Mouse (Mus musculus): ENCODE results near the gene Hypm. TPM values are rescaled to one million over a fixed set of nuclear protein-coding genes. Genes with fewer than 3 reads are reported as not detected.

The Hypm gene
- polyA plus RNA-seq (2014; fragmentation: Illumina TruSeq; extraction: RNeasy Lipid Tissue Mini Kit (QIAGEN cat#74804); ENCODE audit: low read depth, low replicate concordance), result 6.1 TPM

DNA sequence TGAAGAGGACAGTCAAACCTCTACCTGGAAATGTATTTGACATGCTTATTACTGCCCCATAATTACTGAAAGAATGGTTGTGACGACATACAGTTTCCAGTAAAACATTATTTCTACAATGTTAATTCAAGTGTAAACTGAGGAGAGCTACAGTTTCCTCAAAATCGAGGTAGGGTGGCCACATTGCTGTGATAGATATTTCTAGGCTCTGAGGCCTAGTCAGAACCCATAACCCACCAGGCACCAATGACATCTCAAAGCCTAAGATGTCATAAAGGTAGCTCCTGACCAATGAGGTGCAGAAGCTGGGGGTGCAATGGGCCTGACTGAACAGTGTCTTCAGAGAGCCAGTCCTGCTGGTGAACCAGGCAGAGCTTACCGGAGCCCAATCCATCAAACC is at the start of gene Hypm:
Hypm (plus strand) TSS at position 301 of the 400 bp plus-strand sequence.

GRCm38 (mm10) chrX:9849403-9849802 is 2.7 kb downstream of the Hypm start, which contains the start of gene H2al3:
TSS of gene H2al3 (plus strand) at chrX:9849703.

DNA sequence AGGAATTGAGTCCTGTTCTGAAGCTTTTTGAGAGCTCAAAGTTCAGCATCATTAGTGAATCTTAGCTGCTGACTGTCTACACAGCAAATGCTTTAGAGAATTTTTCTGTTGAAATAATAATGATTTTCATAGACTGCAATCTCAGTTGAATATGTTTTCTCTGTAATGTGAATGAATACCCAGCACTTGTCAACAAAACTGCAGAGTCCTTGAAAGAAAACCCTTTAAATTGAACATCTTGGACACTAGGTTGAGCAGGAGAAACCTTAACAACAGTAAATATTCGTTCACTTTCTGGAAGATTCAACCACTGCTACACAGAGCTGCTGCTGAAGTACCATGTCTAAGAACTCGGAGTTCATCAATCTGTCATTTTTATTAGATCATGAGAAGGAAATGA is 38.6 kb downstream of the Hypm start, which contains the start of gene Sytl5:
Sytl5 (plus strand) TSS at position 301 of the 400 bp plus-strand sequence.

Other genes with a start within 250 kb of the Hypm start
- 102 TPM for gene Dynlt3, start 183.9 kb upstream of the Hypm start, polyA plus RNA-seq (2014; fragmentation: Illumina TruSeq; extraction: RNeasy Lipid Tissue Mini Kit (QIAGEN cat#74804); ENCODE audit: low read depth, low replicate concordance)
- 1.9 TPM for gene H2al3, start 2.8 kb downstream of the Hypm start, polyA plus RNA-seq (2014; fragmentation: Illumina TruSeq; extraction: RNeasy Lipid Tissue Mini Kit (QIAGEN cat#74804); ENCODE audit: low read depth, low replicate concordance)
- gene Sytl5, start 38.7 kb downstream of the Hypm start, polyA plus RNA-seq (2014; fragmentation: Illumina TruSeq; extraction: RNeasy Lipid Tissue Mini Kit (QIAGEN cat#74804); ENCODE audit: low read depth, low replicate concordance), result 0.40 TPM

Measured in adipose tissue, adult 10 weeks (tissue).